Mouse (Mus musculus) gastrocnemius, postnatal 14 days (tissue): Measurements from ENCODE around the gene Otop2. TPM values are rescaled to one million over a fixed set of nuclear protein-coding genes. Genes with fewer than 3 reads are reported as not detected.

Experiments used
- DNase-seq: peaks from one replicate; pipeline ENCODE4 v3.0.0; 2021; ENCODE audit warnings: mixed read lengths
- intact Hi-C: fragments of 180-260 bp; cut with DNase I; formaldehyde crosslinking; loops from one replicate; pipeline ENCODE4 v1.15.1; 2025; ENCODE audit warnings: low total_unique reads
- total RNA-seq, 2 experiments: library from RNA; stranded (reverse); gene quantifications; 2 replicates each; pipeline ENCODE4 v1.2.3; 2021

Otop2 gene
- total RNA-seq, 2 experiments from 2014 or later, result not detected

GRCm38 (mm10) chr11:115335223-115335622 lies 28.3 kb downstream of the Otop2 start:
- DNase-seq, result no peak
- intact Hi-C loops, result no loop called here

GRCm38 (mm10) chr11:115336115-115336514 lies 29.2 kb downstream of the Otop2 start:
- DNase-seq, result no peak
- intact Hi-C loops, result no loop called here

- intact Hi-C loops, result no loop called here
- no peak for DNase-seq
Measured at GRCm38 (mm10) chr11:115337350-115337749, 30.4 kb downstream of the Otop2 start.

GRCm38 (mm10) chr11:115337826-115338225 lies 30.9 kb downstream of the Otop2 start:
- intact Hi-C loops, result no loop called here
- no peak for DNase-seq

- no peak for DNase-seq
- intact Hi-C loops, result no loop called here
Measured at GRCm38 (mm10) chr11:115341246-115341645, 34.3 kb downstream of the Otop2 start.

GRCm38 (mm10) chr11:115341866-115342265 lies 34.9 kb downstream of the Otop2 start:
- no peak for DNase-seq
- intact Hi-C loops, result no loop called here

- DNase-seq, result no peak
- intact Hi-C loops, result no loop called here
Measured at GRCm38 (mm10) chr11:115344967-115345366, 38.0 kb downstream of the Otop2 start.

GRCm38 (mm10) chr11:115345515-115345914 lies 38.6 kb downstream of the Otop2 start:
- intact Hi-C loops, result no loop called here
- no peak for DNase-seq

GRCm38 (mm10) chr11:115348681-115349248 lies 41.8 kb downstream of the Otop2 start:
- intact Hi-C loops, result no loop called here
- no peak for DNase-seq

GRCm38 (mm10) chr11:115349976-115350375 lies 43.0 kb downstream of the Otop2 start:
- intact Hi-C loops, result no loop called here
- DNase-seq, result no peak

- DNase-seq, result no peak
- intact Hi-C loops, result no loop called here
Measured at GRCm38 (mm10) chr11:115353375-115353774, 46.4 kb downstream of the Otop2 start.

- intact Hi-C loops, result loop anchor here (2.0 kb wide), 1 partner anchor 31 kb away; the partner anchor contains the start of gene Ush1g
- DNase-seq, result peak; percentile 71
Measured at GRCm38 (mm10) chr11:115354183-115354582, 47.2 kb downstream of the Otop2 start.

GRCm38 (mm10) chr11:115358468-115358867 lies 51.5 kb downstream of the Otop2 start:
- intact Hi-C loops, result loop anchor here (2.0 to 5.0 kb wide), 2 partner anchors 69 to 114 kb away; no protein-coding TSS in a partner anchor
- DNase-seq, result peak; percentile 66

- intact Hi-C loops, result loop anchor here (2.0 to 5.0 kb wide), 2 partner anchors 68 to 114 kb away; no protein-coding TSS in a partner anchor
- no peak for DNase-seq
Measured at GRCm38 (mm10) chr11:115359293-115359692, 52.3 kb downstream of the Otop2 start.

GRCm38 (mm10) chr11:115359726-115360125 lies 52.8 kb downstream of the Otop2 start:
- DNase-seq, result no peak
- intact Hi-C loops, result loop anchor here (2.0 to 5.0 kb wide), 2 partner anchors 68 to 113 kb away; no protein-coding TSS in a partner anchor

- intact Hi-C loops, result no loop called here
Measured at GRCm38 (mm10) chr11:115364136-115364535, 57.2 kb downstream of the Otop2 start.

GRCm38 (mm10) chr11:115366039-115366705 lies 59.2 kb downstream of the Otop2 start:
- no peak for DNase-seq
- intact Hi-C loops, result no loop called here

More at GRCm38 (mm10) chr11:115364136-115364535, 57.2 kb downstream of the Otop2 start:
- DNase-seq, result no peak

GRCm38 (mm10) chr11:115366706-115367394 lies 59.9 kb downstream of the Otop2 start:
- intact Hi-C loops, result no loop called here
- DNase-seq, result no peak

GRCm38 (mm10) chr11:115367395-115367944 lies 60.5 kb downstream of the Otop2 start, which contains the start of gene Hid1:
Hid1 (minus strand) TSS chr11:115367756.
- intact Hi-C loops, result no loop called here
- peak; percentile 77 for DNase-seq

GRCm38 (mm10) chr11:115370368-115370767 lies 63.4 kb downstream of the Otop2 start:
- intact Hi-C loops, result no loop called here
- DNase-seq, result no peak
